Mouse (Mus musculus): ENCODE data around the gene BC024978. TPM values are rescaled to one million over a fixed set of nuclear protein-coding genes. Genes with fewer than 3 reads are reported as not detected.

BC024978 gene
- polyA plus RNA-seq (2014; fragmentation: Nextera tagmentation; extraction: Ambion mirVana) = 4.2 and 4.5 TPM in 2 replicates

GRCm38 (mm10) chr7:27195681-27196611 is at the start of gene BC024978, which contains the start of gene Snrpa:
Gene BC024978 (plus strand): TSS chr7:27195781.
Gene Snrpa (minus strand): TSS chr7:27196271.
- peak; percentile 99 for ATAC-seq (ENCODE audit: insufficient number of reproducible peaks, insufficient read depth, low FRiP score, low read depth)
- Histone ChIP-seq H3K27ac (ENCODE audit: low read length) (peak within 1 kb of the TSS; percentile 99), H3K27me3 (ENCODE audit: control insufficient read depth, insufficient read depth, low read length) (no peaks in the 10 kb centered on the region), H3K4me2 (replicated peaks; ENCODE audit: low read depth, low read length) (peak within 1 kb of the TSS; percentile 94), H3K9ac (replicated peaks; ENCODE audit: low read depth, low read length) (peak within 1 kb of the TSS; percentile 90), H3K4me3 (ENCODE audit: low read depth, low read length) (peak within 1 kb of the TSS; percentile 79), H3K36me3 (ENCODE audit: control insufficient read depth, insufficient read depth, low read length) (peaks cover 28% of the 10 kb centered on the region), H3K9me3 (ENCODE audit: control insufficient read depth, low read depth, low read length) (no peaks in the 10 kb centered on the region), H3K4me1 (ENCODE audit: control insufficient read depth, insufficient read depth, low read length) (peaks cover 12% of the 10 kb centered on the region; the same call in 1 of the 2 replicates)
- WGBS = 1% methylated on average over 64 of the region's 64 CpGs

- Histone ChIP-seq H3K9ac (replicated peaks; ENCODE audit: low read depth, low read length) (no peak within 1 kb of the TSS), H3K27me3 (ENCODE audit: control insufficient read depth, insufficient read depth, low read length) (no peaks in the 10 kb centered on the region), H3K4me1 (ENCODE audit: control insufficient read depth, insufficient read depth, low read length) (peaks cover 4% of the 10 kb centered on the region; the same call in 1 of the 2 replicates), H3K4me3 (ENCODE audit: low read depth, low read length) (no peak within 1 kb of the TSS), H3K9me3 (ENCODE audit: control insufficient read depth, low read depth, low read length) (no peaks in the 10 kb centered on the region), H3K36me3 (ENCODE audit: control insufficient read depth, insufficient read depth, low read length) (peaks cover 12% of the 10 kb centered on the region), H3K4me2 (replicated peaks; ENCODE audit: low read depth, low read length) (no peak within 1 kb of the TSS), H3K27ac (ENCODE audit: low read length) (peak within 1 kb of the TSS; percentile 50; the same call in 1 of the 2 replicates)
- 53% methylated on average over 10 of the region's 10 CpGs for WGBS
- peak; percentile 42 for ATAC-seq (ENCODE audit: insufficient number of reproducible peaks, insufficient read depth, low FRiP score, low read depth)
Observed at GRCm38 (mm10) chr7:27153205-27153764, 42.3 kb upstream of the BC024978 start, which contains the start of gene Cyp2t4. Gene Cyp2t4 (plus strand): TSS chr7:27153714.

GRCm38 (mm10) chr7:27156005-27156404 is 39.6 kb upstream of the BC024978 start:
- Histone ChIP-seq H3K9ac (replicated peaks; ENCODE audit: low read depth, low read length) (no peak overlapping the region), H3K9me3 (ENCODE audit: control insufficient read depth, low read depth, low read length) (no peaks in the 10 kb centered on the region), H3K27ac (ENCODE audit: low read length) (no peak overlapping the region), H3K4me3 (ENCODE audit: low read depth, low read length) (no peak overlapping the region), H3K4me2 (replicated peaks; ENCODE audit: low read depth, low read length) (no peak overlapping the region), H3K27me3 (ENCODE audit: control insufficient read depth, insufficient read depth, low read length) (no peaks in the 10 kb centered on the region), H3K36me3 (ENCODE audit: control insufficient read depth, insufficient read depth, low read length) (peaks cover 29% of the 10 kb centered on the region), H3K4me1 (ENCODE audit: control insufficient read depth, insufficient read depth, low read length) (peaks cover 4% of the 10 kb centered on the region; the same call in 1 of the 2 replicates)
- no peak for ATAC-seq (ENCODE audit: insufficient number of reproducible peaks, insufficient read depth, low FRiP score, low read depth)
- WGBS = 79% methylated on average over 13 of the region's 13 CpGs

DNA sequence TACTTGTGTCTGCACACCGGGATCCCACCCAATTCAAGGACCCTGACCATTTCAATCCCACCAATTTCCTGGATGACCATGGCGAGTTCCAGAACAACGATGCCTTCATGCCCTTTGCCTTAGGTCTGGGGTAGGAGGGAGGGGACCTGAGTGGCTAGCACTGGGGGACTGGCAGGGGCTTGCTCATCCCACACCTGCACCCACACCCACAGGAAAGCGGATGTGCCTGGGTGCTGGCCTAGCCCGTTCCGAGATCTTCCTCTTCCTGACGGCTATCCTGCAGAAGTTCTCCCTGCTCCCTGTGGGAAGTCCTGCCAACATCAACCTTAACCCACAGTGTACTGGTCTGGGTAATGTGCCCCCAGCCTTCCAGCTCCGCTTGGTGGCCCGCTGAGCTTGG is 37.4 kb upstream of the BC024978 start:
- 94% methylated on average over 9 of the region's 9 CpGs for WGBS
- Histone ChIP-seq H3K9me3 (ENCODE audit: control insufficient read depth, low read depth, low read length) (no peaks in the 10 kb centered on the region), H3K4me1 (ENCODE audit: control insufficient read depth, insufficient read depth, low read length) (peaks cover 7% of the 10 kb centered on the region; the same call in 1 of the 2 replicates), H3K9ac (replicated peaks; ENCODE audit: low read depth, low read length) (no peak overlapping the region), H3K4me3 (ENCODE audit: low read depth, low read length) (no peak overlapping the region), H3K27me3 (ENCODE audit: control insufficient read depth, insufficient read depth, low read length) (no peaks in the 10 kb centered on the region), H3K4me2 (replicated peaks; ENCODE audit: low read depth, low read length) (no peak overlapping the region), H3K36me3 (ENCODE audit: control insufficient read depth, insufficient read depth, low read length) (peaks cover 37% of the 10 kb centered on the region), H3K27ac (ENCODE audit: low read length) (no peak overlapping the region)
- no peak for ATAC-seq (ENCODE audit: insufficient number of reproducible peaks, insufficient read depth, low FRiP score, low read depth)

GRCm38 (mm10) chr7:27159256-27159655 is 36.3 kb upstream of the BC024978 start:
- Histone ChIP-seq H3K4me1 (ENCODE audit: control insufficient read depth, insufficient read depth, low read length) (peaks cover 16% of the 10 kb centered on the region), H3K4me3 (ENCODE audit: low read depth, low read length) (no peak overlapping the region), H3K9ac (replicated peaks; ENCODE audit: low read depth, low read length) (no peak overlapping the region), H3K27me3 (ENCODE audit: control insufficient read depth, insufficient read depth, low read length) (no peaks in the 10 kb centered on the region), H3K4me2 (replicated peaks; ENCODE audit: low read depth, low read length) (no peak overlapping the region), H3K36me3 (ENCODE audit: control insufficient read depth, insufficient read depth, low read length) (peaks cover 43% of the 10 kb centered on the region), H3K27ac (ENCODE audit: low read length) (no peak overlapping the region), H3K9me3 (ENCODE audit: control insufficient read depth, low read depth, low read length) (no peaks in the 10 kb centered on the region)
- no peak for ATAC-seq (ENCODE audit: insufficient number of reproducible peaks, insufficient read depth, low FRiP score, low read depth)
- 97% methylated on average over 6 of the region's 6 CpGs for WGBS

GRCm38 (mm10) chr7:27159882-27160281 is 35.7 kb upstream of the BC024978 start:
- 13% methylated on average over 8 of the region's 8 CpGs for WGBS
- H3K36me3 ChIP-seq (ENCODE audit: control insufficient read depth, insufficient read depth, low read length) = peaks cover 49% of the 10 kb centered on the region
- no peaks in the 10 kb centered on the region for H3K27me3 ChIP-seq (ENCODE audit: control insufficient read depth, insufficient read depth, low read length)
- H3K27ac ChIP-seq (ENCODE audit: low read length) = no peak overlapping the region
- peak; percentile 87; the same call in 1 of the 2 replicates for ATAC-seq (ENCODE audit: insufficient number of reproducible peaks, insufficient read depth, low FRiP score, low read depth)
- H3K9me3 ChIP-seq (ENCODE audit: control insufficient read depth, low read depth, low read length) = no peaks in the 10 kb centered on the region
- no peak overlapping the region for H3K9ac ChIP-seq (replicated peaks; ENCODE audit: low read depth, low read length)
- H3K4me1 ChIP-seq (ENCODE audit: control insufficient read depth, insufficient read depth, low read length) = peaks cover 22% of the 10 kb centered on the region
- no peak overlapping the region for H3K4me3 ChIP-seq (ENCODE audit: low read depth, low read length)
- H3K4me2 ChIP-seq (replicated peaks; ENCODE audit: low read depth, low read length) = no peak overlapping the region

GRCm38 (mm10) chr7:27160921-27161320 is 34.7 kb upstream of the BC024978 start:
- peaks cover 53% of the 10 kb centered on the region for H3K36me3 ChIP-seq (ENCODE audit: control insufficient read depth, insufficient read depth, low read length)

DNA sequence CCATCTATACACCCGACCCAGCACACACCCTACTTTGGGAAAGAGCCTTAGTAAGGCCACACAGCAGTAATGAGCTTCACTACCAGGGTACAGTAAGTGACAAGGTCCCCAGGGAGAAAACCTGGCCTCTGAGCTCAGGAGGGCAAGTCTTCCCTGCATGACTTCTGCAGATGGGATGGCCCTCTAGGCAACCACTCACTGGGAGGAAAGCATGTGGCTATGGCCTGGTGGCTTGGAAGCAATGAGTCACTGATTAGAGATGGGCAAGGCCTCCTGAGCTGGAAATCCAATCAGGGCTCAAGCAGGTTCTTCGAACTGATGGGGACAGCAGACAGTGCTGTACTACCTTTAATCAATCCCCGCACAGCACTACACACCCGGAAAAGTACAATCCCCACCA is 33.8 kb upstream of the BC024978 start:
- ATAC-seq (ENCODE audit: insufficient number of reproducible peaks, insufficient read depth, low FRiP score, low read depth) = no peak
- no peak overlapping the region for H3K4me2 ChIP-seq (replicated peaks; ENCODE audit: low read depth, low read length)
- peaks cover 30% of the 10 kb centered on the region for H3K4me1 ChIP-seq (ENCODE audit: control insufficient read depth, insufficient read depth, low read length)
- peaks cover 53% of the 10 kb centered on the region for H3K36me3 ChIP-seq (ENCODE audit: control insufficient read depth, insufficient read depth, low read length)
- no peaks in the 10 kb centered on the region for H3K9me3 ChIP-seq (ENCODE audit: control insufficient read depth, low read depth, low read length)
- no peaks in the 10 kb centered on the region for H3K27me3 ChIP-seq (ENCODE audit: control insufficient read depth, insufficient read depth, low read length)
- no peak overlapping the region for H3K27ac ChIP-seq (ENCODE audit: low read length)
- H3K4me3 ChIP-seq (ENCODE audit: low read depth, low read length) = no peak overlapping the region
- 83% methylated on average over 4 of the region's 4 CpGs for WGBS
- no peak overlapping the region for H3K9ac ChIP-seq (replicated peaks; ENCODE audit: low read depth, low read length)

More at GRCm38 (mm10) chr7:27160921-27161320, 34.7 kb upstream of the BC024978 start:
- Histone ChIP-seq H3K4me3 (ENCODE audit: low read depth, low read length) (no peak overlapping the region), H3K4me1 (ENCODE audit: control insufficient read depth, insufficient read depth, low read length) (peaks cover 30% of the 10 kb centered on the region), H3K9me3 (ENCODE audit: control insufficient read depth, low read depth, low read length) (no peaks in the 10 kb centered on the region), H3K27me3 (ENCODE audit: control insufficient read depth, insufficient read depth, low read length) (no peaks in the 10 kb centered on the region), H3K27ac (ENCODE audit: low read length) (no peak overlapping the region), H3K4me2 (replicated peaks; ENCODE audit: low read depth, low read length) (no peak overlapping the region), H3K9ac (replicated peaks; ENCODE audit: low read depth, low read length) (no peak overlapping the region)
- 80% methylated on average over 3 of the region's 3 CpGs for WGBS
- no peak for ATAC-seq (ENCODE audit: insufficient number of reproducible peaks, insufficient read depth, low FRiP score, low read depth)

All from stomach, embryonic 14.5 days (tissue).